Mouse (Mus musculus): Measurements from ENCODE around the gene Wbp2nl. TPM values are rescaled to one million over a fixed set of nuclear protein-coding genes. Genes with fewer than 3 reads are reported as not detected.
A peak's percentile ranks its signal among the peaks of the same experiment; 100 is the strongest.

Wbp2nl gene
- polyA plus RNA-seq, 1 experiment from 2014 or later: 0.12 TPM

- Histone ChIP-seq H3K4me1 (replicated peaks; ENCODE audit: control insufficient read depth, insufficient read depth, low read length) (peaks cover 9% of the 10 kb centered on the region; the same call in 1 of the 2 replicates), H3K9ac (ENCODE audit: low read depth, low read length) (peak overlapping the region; percentile 53; the same call in 1 of the 2 replicates), H3K9me3 (ENCODE audit: control insufficient read depth, low read length) (no peaks in the 10 kb centered on the region), H3K4me3 (ENCODE audit: low read depth, low read length) (no peak overlapping the region; the same call in 1 of the 2 replicates), H3K4me2 (replicated peaks; ENCODE audit: low read depth, low read length) (no peak overlapping the region; the same call in 1 of the 2 replicates), H3K27me3 (ENCODE audit: control insufficient read depth, insufficient read depth, low read length) (peaks cover 7% of the 10 kb centered on the region; the same call in 1 of the 2 replicates), H3K27ac (ENCODE audit: low read depth, low read length) (peak overlapping the region; percentile 4; the same call in 1 of the 2 replicates), H3K36me3 (ENCODE audit: control insufficient read depth, insufficient read depth, low read length) (no peaks in the 10 kb centered on the region)
- ATAC-seq (ENCODE audit: low FRiP score) (no peak), DNase-seq (ENCODE audit: low spot score) (peak; percentile 12)
- 65% methylated on average over 15 of the region's 15 CpGs for WGBS
Measured at GRCm38 (mm10) chr15:82341675-82342542, 43.2 kb downstream of the Wbp2nl start.

GRCm38 (mm10) chr15:82342543-82342935 is 43.8 kb downstream of the Wbp2nl start:
- WGBS: 76% methylated on average over 5 of the region's 5 CpGs
- peaks cover 7% of the 10 kb centered on the region; the same call in 1 of the 2 replicates for H3K27me3 ChIP-seq (ENCODE audit: control insufficient read depth, insufficient read depth, low read length)
- H3K36me3 ChIP-seq (ENCODE audit: control insufficient read depth, insufficient read depth, low read length): no peaks in the 10 kb centered on the region
- DNase-seq (ENCODE audit: low spot score): peak; percentile 23
- H3K27ac ChIP-seq (ENCODE audit: low read depth, low read length): no peak overlapping the region
- ATAC-seq (ENCODE audit: low FRiP score): no peak
- H3K4me1 ChIP-seq (replicated peaks; ENCODE audit: control insufficient read depth, insufficient read depth, low read length): peaks cover 7% of the 10 kb centered on the region; the same call in 1 of the 2 replicates
- H3K9ac ChIP-seq (ENCODE audit: low read depth, low read length): no peak overlapping the region
- H3K9me3 ChIP-seq (ENCODE audit: control insufficient read depth, low read length): no peaks in the 10 kb centered on the region
- no peak overlapping the region for H3K4me2 ChIP-seq (replicated peaks; ENCODE audit: low read depth, low read length)
- H3K4me3 ChIP-seq (ENCODE audit: low read depth, low read length): no peak overlapping the region

DNA sequence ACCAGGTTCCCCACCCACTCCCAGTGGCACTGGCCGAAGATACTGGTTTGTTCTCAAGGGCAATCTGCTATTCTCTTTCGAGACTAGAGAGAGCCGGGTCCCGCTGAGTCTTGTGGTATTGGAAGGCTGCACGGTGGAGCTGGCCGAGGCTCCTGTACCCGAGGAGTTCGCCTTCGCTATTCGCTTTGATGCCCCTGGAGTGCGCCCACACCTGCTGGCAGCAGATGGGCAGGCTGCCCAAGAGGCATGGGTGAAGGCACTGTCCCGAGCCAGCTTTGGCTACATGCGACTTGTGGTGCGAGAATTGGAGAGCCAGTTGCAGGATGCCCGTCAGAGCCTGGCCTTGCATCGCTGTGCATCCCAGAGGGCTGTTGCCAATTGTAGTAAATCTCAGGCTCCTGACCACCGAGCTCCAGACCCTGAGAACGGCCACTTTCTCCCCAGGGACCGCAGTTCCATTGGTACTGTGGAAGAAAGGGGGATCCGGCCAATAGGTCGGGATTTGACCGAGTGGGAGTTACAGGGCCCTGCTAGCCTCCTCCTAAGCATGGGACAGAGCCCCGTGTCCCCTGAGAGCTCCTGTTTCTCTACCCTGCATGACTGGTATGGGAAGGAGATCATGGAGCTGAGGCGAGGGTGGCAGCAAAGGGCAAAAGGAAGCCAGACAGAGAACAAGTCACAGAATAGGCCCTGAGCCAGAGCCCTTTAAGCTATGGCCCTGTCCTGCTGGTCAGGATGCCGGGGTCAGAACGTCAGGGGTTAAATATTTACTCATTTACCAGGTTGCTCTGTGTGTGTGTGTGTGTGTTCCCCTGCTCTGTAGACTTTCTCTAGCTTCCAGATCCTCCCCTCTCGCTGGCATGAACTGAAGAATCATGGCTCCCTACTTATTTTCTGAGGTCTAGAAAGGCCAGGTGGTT is 44.9 kb downstream of the Wbp2nl start:
- Histone ChIP-seq H3K27ac (ENCODE audit: low read depth, low read length) (no peak overlapping the region), H3K27me3 (ENCODE audit: control insufficient read depth, insufficient read depth, low read length) (peaks cover 7% of the 10 kb centered on the region; the same call in 1 of the 2 replicates), H3K4me2 (replicated peaks; ENCODE audit: low read depth, low read length) (no peak overlapping the region), H3K4me1 (replicated peaks; ENCODE audit: control insufficient read depth, insufficient read depth, low read length) (peaks cover 4% of the 10 kb centered on the region; the same call in 1 of the 2 replicates), H3K9me3 (ENCODE audit: control insufficient read depth, low read length) (no peaks in the 10 kb centered on the region), H3K36me3 (ENCODE audit: control insufficient read depth, insufficient read depth, low read length) (0 out of 2 replicates have a peak, but pooled peaks cover 2% of the 10 kb centered on the region), H3K4me3 (ENCODE audit: low read depth, low read length) (no peak overlapping the region), H3K9ac (ENCODE audit: low read depth, low read length) (no peak overlapping the region)
- ATAC-seq (ENCODE audit: low FRiP score) (no peak), DNase-seq (ENCODE audit: low spot score) (no peak)
- 90% methylated on average over 27 of the region's 27 CpGs for WGBS

DNA sequence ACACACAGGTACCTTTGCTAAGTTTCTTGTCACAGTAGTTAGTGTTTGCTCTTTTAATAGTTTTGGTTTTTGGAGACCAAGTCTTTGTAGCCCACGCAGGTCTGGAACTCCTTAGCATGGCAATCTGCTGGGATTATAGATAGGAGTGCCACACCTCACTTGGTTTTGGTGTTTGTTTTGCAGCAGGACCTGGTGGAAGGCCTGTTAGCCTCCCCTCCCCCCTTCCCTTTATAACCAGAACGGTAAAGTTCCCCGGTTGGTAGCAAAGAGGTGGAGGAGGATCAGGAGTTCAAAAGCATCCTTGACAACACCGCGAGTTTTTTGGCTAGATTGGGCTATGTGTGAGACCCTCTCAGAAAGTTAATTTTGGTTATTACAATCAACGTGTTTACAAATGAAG is 46.2 kb downstream of the Wbp2nl start:
- H3K9ac ChIP-seq (ENCODE audit: low read depth, low read length): no peak overlapping the region
- no peak for DNase-seq (ENCODE audit: low spot score)
- no peak overlapping the region for H3K4me2 ChIP-seq (replicated peaks; ENCODE audit: low read depth, low read length)
- 0 out of 2 replicates have a peak, but pooled peaks cover 6% of the 10 kb centered on the region for H3K36me3 ChIP-seq (ENCODE audit: control insufficient read depth, insufficient read depth, low read length)
- no peaks in the 10 kb centered on the region for H3K9me3 ChIP-seq (ENCODE audit: control insufficient read depth, low read length)
- ATAC-seq (ENCODE audit: low FRiP score): no peak
- no peak overlapping the region for H3K4me3 ChIP-seq (ENCODE audit: low read depth, low read length)
- H3K27me3 ChIP-seq (ENCODE audit: control insufficient read depth, insufficient read depth, low read length): peaks cover 3% of the 10 kb centered on the region; the same call in 1 of the 2 replicates
- 88% methylated on average over 6 of the region's 6 CpGs for WGBS
- peaks cover 4% of the 10 kb centered on the region; the same call in 1 of the 2 replicates for H3K4me1 ChIP-seq (replicated peaks; ENCODE audit: control insufficient read depth, insufficient read depth, low read length)
- H3K27ac ChIP-seq (ENCODE audit: low read depth, low read length): no peak overlapping the region

DNA sequence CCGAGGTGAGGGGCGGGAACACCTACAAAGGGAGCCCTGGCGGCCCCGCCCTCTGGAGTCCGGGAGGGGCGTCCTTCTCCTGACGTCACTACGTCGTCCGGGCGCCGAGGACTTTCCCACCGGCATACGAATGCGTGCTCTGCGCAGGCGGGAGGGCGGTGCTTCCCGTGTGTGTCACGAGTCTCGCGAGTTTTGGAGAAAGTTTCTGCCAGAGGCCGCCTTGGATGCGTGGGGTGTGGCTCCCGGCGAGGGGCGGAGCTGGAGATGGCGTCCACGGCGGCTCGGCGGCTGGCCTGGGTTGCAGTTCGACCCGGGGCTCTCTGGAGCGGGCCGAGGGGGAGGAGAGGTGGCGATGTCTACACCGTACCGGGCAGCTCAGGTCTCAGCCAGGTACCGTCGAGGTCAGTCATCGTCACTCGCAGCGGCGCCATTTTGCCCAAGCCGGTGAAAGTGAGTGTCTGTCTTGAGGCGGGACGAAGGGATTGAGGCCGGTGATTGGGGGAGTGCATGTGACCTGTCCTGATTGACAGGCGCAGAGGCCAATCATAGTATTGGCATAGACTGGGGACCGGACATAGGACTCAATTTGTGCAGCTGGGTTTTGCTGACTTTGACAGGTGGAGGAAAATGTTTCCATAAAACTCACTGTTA is 47.2 kb downstream of the Wbp2nl start:
- WGBS: under 1% methylated on average over 50 of the region's 51 CpGs
- ATAC-seq (ENCODE audit: low FRiP score) (peak; percentile 99), DNase-seq (ENCODE audit: low spot score) (peak; percentile 98)
- H3K9ac ChIP-seq (ENCODE audit: low read depth, low read length): peak overlapping the region; percentile 56
- peaks cover 4% of the 10 kb centered on the region; the same call in 1 of the 2 replicates for H3K4me1 ChIP-seq (replicated peaks; ENCODE audit: control insufficient read depth, insufficient read depth, low read length)
- H3K27ac ChIP-seq (ENCODE audit: low read depth, low read length): peak overlapping the region; percentile 18; the same call in 1 of the 2 replicates
- 0 out of 2 replicates have a peak, but pooled peaks cover 1% of the 10 kb centered on the region for H3K27me3 ChIP-seq (ENCODE audit: control insufficient read depth, insufficient read depth, low read length)
- 0 out of 2 replicates have a peak, but pooled peaks cover 6% of the 10 kb centered on the region for H3K36me3 ChIP-seq (ENCODE audit: control insufficient read depth, insufficient read depth, low read length)
- H3K4me3 ChIP-seq (ENCODE audit: low read depth, low read length): peak overlapping the region; percentile 38
- peak overlapping the region; percentile 59 for H3K4me2 ChIP-seq (replicated peaks; ENCODE audit: low read depth, low read length)
- no peaks in the 10 kb centered on the region for H3K9me3 ChIP-seq (ENCODE audit: control insufficient read depth, low read length)

GRCm38 (mm10) chr15:82346580-82347302 is 48.0 kb downstream of the Wbp2nl start:
- H3K27ac ChIP-seq (ENCODE audit: low read depth, low read length): no peak overlapping the region
- ATAC-seq (ENCODE audit: low FRiP score): peak; percentile 12; the same call in 1 of the 2 replicates
- H3K4me3 ChIP-seq (ENCODE audit: low read depth, low read length): peak overlapping the region; percentile 38
- H3K27me3 ChIP-seq (ENCODE audit: control insufficient read depth, insufficient read depth, low read length): no peaks in the 10 kb centered on the region
- WGBS: 69% methylated on average over 14 of the region's 14 CpGs
- DNase-seq (ENCODE audit: low spot score): no peak
- H3K4me1 ChIP-seq (replicated peaks; ENCODE audit: control insufficient read depth, insufficient read depth, low read length): no peaks in the 10 kb centered on the region; the same call in 1 of the 2 replicates
- H3K4me2 ChIP-seq (replicated peaks; ENCODE audit: low read depth, low read length): peak overlapping the region; percentile 59
- peak overlapping the region; percentile 56 for H3K9ac ChIP-seq (ENCODE audit: low read depth, low read length)
- H3K36me3 ChIP-seq (ENCODE audit: control insufficient read depth, insufficient read depth, low read length): 0 out of 2 replicates have a peak, but pooled peaks cover 6% of the 10 kb centered on the region
- no peaks in the 10 kb centered on the region for H3K9me3 ChIP-seq (ENCODE audit: control insufficient read depth, low read length)

- H3K4me1 ChIP-seq (replicated peaks; ENCODE audit: control insufficient read depth, insufficient read depth, low read length): no peaks in the 10 kb centered on the region; the same call in 1 of the 2 replicates
- no peak overlapping the region; the same call in 1 of the 2 replicates for H3K4me3 ChIP-seq (ENCODE audit: low read depth, low read length)
- WGBS: 80% methylated on average over 4 of the region's 4 CpGs
- no peak overlapping the region for H3K27ac ChIP-seq (ENCODE audit: low read depth, low read length)
- H3K9ac ChIP-seq (ENCODE audit: low read depth, low read length): no peak overlapping the region
- peak overlapping the region; percentile 59; the same call in 1 of the 2 replicates for H3K4me2 ChIP-seq (replicated peaks; ENCODE audit: low read depth, low read length)
- ATAC-seq (ENCODE audit: low FRiP score): no peak
- H3K9me3 ChIP-seq (ENCODE audit: control insufficient read depth, low read length): no peaks in the 10 kb centered on the region
- H3K27me3 ChIP-seq (ENCODE audit: control insufficient read depth, insufficient read depth, low read length): no peaks in the 10 kb centered on the region
- DNase-seq (ENCODE audit: low spot score): no peak
- 0 out of 2 replicates have a peak, but pooled peaks cover 6% of the 10 kb centered on the region for H3K36me3 ChIP-seq (ENCODE audit: control insufficient read depth, insufficient read depth, low read length)
Measured at GRCm38 (mm10) chr15:82347303-82347676, 48.5 kb downstream of the Wbp2nl start.

Data from hindbrain, embryonic 11.5 days (tissue).